Mouse (Mus musculus) Patski (cell line): ENCODE results near the gene Sphk2. TPM values are rescaled to one million over a fixed set of nuclear protein-coding genes. Genes with fewer than 3 reads are reported as not detected.
A peak's percentile ranks its signal among the peaks of the same experiment; 100 is the strongest.

Experiments
- ATAC-seq: fragments of 100-300 bp; one replicate; pipeline ENCODE4 v1.8.0; 2021
- CTCF ChIA-PET: fragments of 350-600 bp; sonication (Branson Sonifier 250); formaldehyde crosslinking; loops from one replicate; lab custom pipeline; 2022; ENCODE audit warnings: inconsistent platforms; lab: Charles Lee
- POLR2A ChIA-PET: fragments of 350-600 bp; sonication (Branson Sonifier 250); formaldehyde crosslinking; loops from one replicate; lab custom pipeline; 2022; ENCODE audit warnings: antibody characterized with exemption, inconsistent platforms; lab: Charles Lee
- DNase-seq: peaks from one replicate; pipeline ENCODE4 v3.0.0-alpha.2; 2011; ENCODE audit warnings: low read depth, low spot score
- H3K27me3 ChIP-seq: fragments of 371-371 bp; one replicate; pipeline ENCODE4 v1.5.1; 2021
- CTCF ChIP-seq: fragments of 100-300 bp; IDR thresholded peaks from one replicate; pipeline ENCODE4 v1.5.1; 2021
- in situ Hi-C: fragments of 300-500 bp; cut with MboI; formaldehyde crosslinking; loops from 3 replicates; pipeline ENCODE4 v1.11.1; 2018; ENCODE audit warnings: low pct_unique_long_range_greater_than_20kb, mixed read lengths
- polyA plus RNA-seq: library from polyadenylated mRNA; unstranded; gene quantifications from one replicate; pipeline ENCODE4 v1.2.3, GENCODE M21; 2021

Gene Sphk2
- 28.0 TPM for polyA plus RNA-seq

GRCm38 (mm10) chr7:45717918-45718297 is at the start of gene Sphk2:
Sphk2 (minus strand) TSS chr7:45718002.
- CTCF ChIA-PET = interaction anchor here (1.0 to 2.1 kb wide), 6 partner anchors 13 to 216 kb away, joined by 3 to 8 read pairs (median 4); partner anchors contain the start of gene Dbp
- no peaks in the 10 kb centered on the region for H3K27me3 ChIP-seq
- ATAC-seq = peak; percentile 34
- in situ Hi-C loops = loop anchor here (25.0 kb wide), 1 partner anchor 856 kb away; the partner anchor contains the start of genes Pnkp and Ptov1
- DNase-seq = no peak
- POLR2A ChIA-PET = interaction anchor here (1.1 to 4.4 kb wide), 6 partner anchors 9 to 179 kb away, joined by 3 to 28 read pairs (median 3); partner anchors contain the start of genes Sec1, Syngr4 and Tmem143
- TF ChIP-seq CTCF = no peak

- POLR2A ChIA-PET = no interaction called here
- TF ChIP-seq CTCF = no peak
- no peak for DNase-seq
- CTCF ChIA-PET = interaction anchor here (1.1 to 1.6 kb wide), 3 partner anchors 10 to 28 kb away, joined by 3 to 5 read pairs (median 3); no protein-coding TSS in a partner anchor
- in situ Hi-C loops = no loop called here
- ATAC-seq = no peak
- H3K27me3 ChIP-seq = no peaks in the 10 kb centered on the region
These were observed 49.7 kb upstream of the Sphk2 start for GRCm38 (mm10) chr7:45767500-45767899.

- ATAC-seq (no peak), DNase-seq (no peak)
- ChIA-PET CTCF (interaction anchor here (1.1 to 1.6 kb wide), 3 partner anchors 11 to 28 kb away, joined by 3 to 5 read pairs (median 3); no protein-coding TSS in a partner anchor), POLR2A (no interaction called here)
- in situ Hi-C loops = no loop called here
- H3K27me3 ChIP-seq = no peaks in the 10 kb centered on the region
- TF ChIP-seq CTCF = no peak
These were observed 49.0 kb upstream of the Sphk2 start for GRCm38 (mm10) chr7:45766764-45767163.

GRCm38 (mm10) chr7:45765995-45766394 is 48.2 kb upstream of the Sphk2 start:
- in situ Hi-C loops = no loop called here
- ATAC-seq (no peak), DNase-seq (no peak)
- TF ChIP-seq CTCF = no peak
- ChIA-PET POLR2A (no interaction called here), CTCF (no interaction called here)
- H3K27me3 ChIP-seq = no peaks in the 10 kb centered on the region

GRCm38 (mm10) chr7:45760151-45760550 is 42.3 kb upstream of the Sphk2 start:
- POLR2A ChIA-PET = no interaction called here
- TF ChIP-seq CTCF = no peak
- in situ Hi-C loops = no loop called here
- no peaks in the 10 kb centered on the region for H3K27me3 ChIP-seq
- DNase-seq (no peak), ATAC-seq (no peak)
- CTCF ChIA-PET = no interaction called here

GRCm38 (mm10) chr7:45759400-45759799 is 41.6 kb upstream of the Sphk2 start:
- ChIA-PET CTCF (no interaction called here), POLR2A (interaction anchor here (0.7 kb wide), 1 partner anchor 42 kb away, joined by 4 read pairs; no protein-coding TSS in a partner anchor)
- in situ Hi-C loops = no loop called here
- no peaks in the 10 kb centered on the region for H3K27me3 ChIP-seq
- no peak for DNase-seq
- no peak for TF ChIP-seq CTCF
- peak; percentile 88 for ATAC-seq

- DNase-seq = no peak
- no peak for ATAC-seq
- in situ Hi-C loops = no loop called here
- TF ChIP-seq CTCF = no peak
- H3K27me3 ChIP-seq = no peaks in the 10 kb centered on the region
- POLR2A ChIA-PET = no interaction called here
- CTCF ChIA-PET = interaction anchor here (0.9 to 4.2 kb wide), 2 partner anchors 11 to 46 kb away, joined by 3 to 12 read pairs; no protein-coding TSS in a partner anchor
These were observed 37.9 kb upstream of the Sphk2 start for GRCm38 (mm10) chr7:45755703-45756102.

GRCm38 (mm10) chr7:45750162-45750561 is 32.4 kb upstream of the Sphk2 start:
- no peaks in the 10 kb centered on the region for H3K27me3 ChIP-seq
- ChIA-PET CTCF (interaction anchor here (0.7 to 1.9 kb wide), 2 partner anchors 11 to 51 kb away, joined by 3 to 5 read pairs; no protein-coding TSS in a partner anchor), POLR2A (no interaction called here)
- ATAC-seq = no peak
- in situ Hi-C loops = no loop called here
- DNase-seq = no peak
- TF ChIP-seq CTCF = no peak

GRCm38 (mm10) chr7:45749401-45749800 is 31.6 kb upstream of the Sphk2 start:
- DNase-seq = no peak
- no peak for ATAC-seq
- ChIA-PET POLR2A (no interaction called here), CTCF (interaction anchor here (1.4 to 1.9 kb wide), 2 partner anchors 10 to 52 kb away, joined by 4 to 5 read pairs; no protein-coding TSS in a partner anchor)
- no peak for TF ChIP-seq CTCF
- no peaks in the 10 kb centered on the region for H3K27me3 ChIP-seq
- in situ Hi-C loops = no loop called here

- CTCF ChIA-PET = interaction anchor here (1.4 to 4.6 kb wide), 2 partner anchors 9 to 53 kb away, joined by 4 to 29 read pairs; no protein-coding TSS in a partner anchor
- DNase-seq (no peak), ATAC-seq (no peak)
- POLR2A ChIA-PET = no interaction called here
- in situ Hi-C loops = no loop called here
- H3K27me3 ChIP-seq = no peaks in the 10 kb centered on the region
- TF ChIP-seq CTCF = no peak
These were observed 30.3 kb upstream of the Sphk2 start for GRCm38 (mm10) chr7:45748110-45748509.

GRCm38 (mm10) chr7:45747450-45747849 is 29.6 kb upstream of the Sphk2 start:
- ATAC-seq = no peak
- ChIA-PET POLR2A (no interaction called here), CTCF (interaction anchor here (0.8 to 4.6 kb wide), 3 partner anchors 38 to 187 kb away, joined by 3 to 29 read pairs (median 3); no protein-coding TSS in a partner anchor)
- H3K27me3 ChIP-seq = no peaks in the 10 kb centered on the region
- no peak for DNase-seq
- TF ChIP-seq CTCF = no peak
- in situ Hi-C loops = no loop called here
